Mouse (Mus musculus): ENCODE measurements around the gene Kit.

DNA sequence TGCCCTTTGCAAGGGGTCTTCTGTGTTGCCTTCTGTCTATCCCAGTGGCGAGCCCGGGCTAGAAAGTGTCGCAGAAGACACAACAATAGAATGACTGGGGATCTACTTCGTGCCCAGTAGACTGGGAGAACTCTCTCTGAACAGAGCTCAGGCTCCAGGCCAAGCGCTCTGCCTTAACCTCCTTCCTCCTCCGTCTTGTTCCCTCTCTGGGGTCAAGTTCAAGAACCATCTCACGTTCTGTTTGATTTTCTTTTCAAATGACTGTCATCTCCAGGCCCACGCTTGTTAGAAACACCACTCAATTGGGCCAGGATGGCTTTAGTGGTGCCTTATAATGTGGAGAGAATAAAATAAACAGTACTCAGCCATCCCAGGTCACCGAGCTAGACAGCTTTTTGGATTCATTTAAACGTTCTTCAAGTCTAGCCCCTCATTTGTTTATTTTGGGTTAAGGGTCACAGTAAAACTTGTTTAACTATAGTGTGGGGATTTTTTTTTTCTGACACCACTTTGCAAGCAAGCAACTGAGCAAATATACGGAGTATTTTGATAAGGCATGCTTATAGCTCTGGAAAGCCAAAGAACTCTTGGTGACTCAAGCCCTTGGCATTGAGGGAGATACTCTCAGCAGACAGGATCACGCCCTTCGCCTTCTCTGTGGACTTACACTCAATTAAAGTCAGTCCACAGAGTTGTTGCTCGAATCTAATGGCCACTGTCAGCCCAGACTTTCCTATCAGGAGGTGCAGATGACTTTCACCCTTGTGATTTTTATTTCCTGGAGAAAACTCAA lies 30.0 kb upstream of the Kit start:
- TF ChIP-seq FLI1 (IDR thresholded peaks at IDR 0.05; ENCODE audit: low read length) (no peak), GATA1 (IDR thresholded peaks at IDR 0.05; ENCODE audit: borderline replicate concordance, low read length) (no peak)

Measured in megakaryocyte, embryonic 14.5 days (primary cell).